Mouse (Mus musculus): ENCODE data around the gene Tdrd5. TPM values are rescaled to one million over a fixed set of nuclear protein-coding genes. Genes with fewer than 3 reads are reported as not detected.
A peak's percentile ranks its signal among the peaks of the same experiment; 100 is the strongest.

The Tdrd5 gene
- polyA plus RNA-seq, 1 experiment from 2014 or later, result 1.2 TPM

DNA sequence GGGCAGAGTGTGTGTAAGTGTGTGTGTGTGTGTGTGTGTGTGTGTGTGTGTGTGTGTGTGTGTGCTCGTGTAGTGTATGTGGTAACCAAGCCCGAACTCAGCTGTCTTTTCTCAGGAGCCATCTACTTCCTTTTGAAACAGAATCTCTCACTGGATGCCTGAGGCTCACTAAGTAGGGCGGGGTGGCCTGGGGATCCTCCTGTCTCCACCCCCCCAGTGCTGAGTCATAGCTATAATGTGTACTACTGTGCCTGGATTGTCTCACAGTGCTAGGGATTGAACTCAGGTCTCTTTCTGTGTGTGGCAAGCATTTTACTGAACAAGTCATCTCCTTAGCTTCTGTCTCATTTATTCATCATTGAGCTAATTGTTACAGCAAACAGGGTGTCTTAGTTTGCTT is 86.1 kb downstream of the Tdrd5 start:
- H3K4me3 ChIP-seq (ENCODE audit: low read depth, low read length), result no peak overlapping the region
- H3K27me3 ChIP-seq (replicated peaks; ENCODE audit: insufficient read depth, low read length), result no peaks in the 10 kb centered on the region
- H3K4me2 ChIP-seq (replicated peaks; ENCODE audit: low read depth, low read length), result no peak overlapping the region
- no peak overlapping the region for H3K27ac ChIP-seq (ENCODE audit: low read length)
- no peaks in the 10 kb centered on the region for H3K36me3 ChIP-seq (ENCODE audit: insufficient read depth, low read length)
- no peak overlapping the region for H3K9ac ChIP-seq (replicated peaks; ENCODE audit: low read depth)
- H3K4me1 ChIP-seq (ENCODE audit: insufficient read depth, low read depth, low read length), result no peaks in the 10 kb centered on the region
- TF ChIP-seq EP300 (IDR thresholded peaks at IDR 0.05) (no peak), CTCF (IDR thresholded peaks at IDR 0.05) (no peak)
- DNase-seq (ENCODE audit: low spot score) (peak; percentile 61), ATAC-seq (peak; percentile 78)
- WGBS, result 45% methylated on average over 3 of the region's 3 CpGs
- no peaks in the 10 kb centered on the region for H3K9me3 ChIP-seq (ENCODE audit: low read length)

GRCm38 (mm10) chr1:156216249-156216648 is 87.2 kb downstream of the Tdrd5 start:
- WGBS, result 69% methylated on average over 4 of the region's 4 CpGs
- DNase-seq (ENCODE audit: low spot score) (no peak), ATAC-seq (no peak)
- Histone ChIP-seq H3K27me3 (replicated peaks; ENCODE audit: insufficient read depth, low read length) (no peaks in the 10 kb centered on the region), H3K9ac (replicated peaks; ENCODE audit: low read depth) (no peak overlapping the region), H3K27ac (ENCODE audit: low read length) (no peak overlapping the region), H3K4me2 (replicated peaks; ENCODE audit: low read depth, low read length) (no peak overlapping the region), H3K4me3 (ENCODE audit: low read depth, low read length) (no peak overlapping the region), H3K36me3 (ENCODE audit: insufficient read depth, low read length) (no peaks in the 10 kb centered on the region), H3K4me1 (ENCODE audit: insufficient read depth, low read depth, low read length) (no peaks in the 10 kb centered on the region), H3K9me3 (ENCODE audit: low read length) (no peaks in the 10 kb centered on the region)
- TF ChIP-seq CTCF (IDR thresholded peaks at IDR 0.05), result no peak
- no peak for TF ChIP-seq EP300 (IDR thresholded peaks at IDR 0.05)

DNA sequence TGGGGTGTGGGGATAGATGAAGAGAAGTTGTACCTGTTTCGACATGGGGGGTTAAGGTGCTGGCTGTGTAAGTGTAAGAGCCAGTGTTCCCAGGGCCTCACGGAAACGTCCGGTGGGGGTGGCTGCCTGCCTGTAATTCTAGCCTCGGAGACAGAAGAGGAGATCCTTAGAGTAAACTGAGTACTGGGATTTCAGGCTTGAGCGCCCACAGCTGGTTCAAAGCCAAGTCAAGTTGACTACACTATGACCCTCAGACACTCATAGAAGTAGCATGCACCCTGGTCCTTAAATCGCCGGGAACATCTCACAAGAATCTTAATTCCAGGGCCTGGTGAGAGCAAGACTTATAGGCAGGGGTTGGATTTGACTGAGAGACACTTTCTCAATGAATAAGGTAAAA is 88.8 kb downstream of the Tdrd5 start:
- DNase-seq (ENCODE audit: low spot score) (no peak), ATAC-seq (no peak)
- no peak overlapping the region for H3K4me2 ChIP-seq (replicated peaks; ENCODE audit: low read depth, low read length)
- H3K9ac ChIP-seq (replicated peaks; ENCODE audit: low read depth), result no peak overlapping the region
- H3K9me3 ChIP-seq (ENCODE audit: low read length), result no peaks in the 10 kb centered on the region
- H3K36me3 ChIP-seq (ENCODE audit: insufficient read depth, low read length), result no peaks in the 10 kb centered on the region
- TF ChIP-seq CTCF (IDR thresholded peaks at IDR 0.05), result no peak
- TF ChIP-seq EP300 (IDR thresholded peaks at IDR 0.05), result no peak
- H3K27ac ChIP-seq (ENCODE audit: low read length), result no peak overlapping the region
- H3K4me3 ChIP-seq (ENCODE audit: low read depth, low read length), result no peak overlapping the region
- H3K4me1 ChIP-seq (ENCODE audit: insufficient read depth, low read depth, low read length), result no peaks in the 10 kb centered on the region
- H3K27me3 ChIP-seq (replicated peaks; ENCODE audit: insufficient read depth, low read length), result no peaks in the 10 kb centered on the region
- 72% methylated on average over 8 of the region's 8 CpGs for WGBS

DNA sequence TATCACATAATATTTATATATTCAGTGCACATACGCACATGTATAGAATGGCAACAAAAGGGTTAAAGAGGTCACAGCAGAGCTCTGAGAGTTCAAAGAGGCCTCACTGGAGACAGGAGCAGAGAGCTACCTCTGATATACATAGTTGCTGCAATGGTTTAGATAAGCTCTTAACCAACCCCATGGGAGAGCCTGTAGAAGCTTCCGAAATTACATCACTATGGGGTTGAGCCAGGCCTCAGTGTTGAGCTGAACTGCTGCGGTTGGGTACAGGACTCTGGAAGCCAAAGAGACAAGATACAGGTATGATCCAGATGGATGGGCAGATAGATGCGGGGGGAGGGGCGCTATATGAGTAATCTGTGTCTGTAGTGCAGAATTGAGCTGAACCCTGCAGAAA is 90.5 kb downstream of the Tdrd5 start:
- Histone ChIP-seq H3K4me2 (replicated peaks; ENCODE audit: low read depth, low read length) (no peak overlapping the region), H3K27ac (ENCODE audit: low read length) (no peak overlapping the region), H3K9me3 (ENCODE audit: low read length) (no peaks in the 10 kb centered on the region), H3K9ac (replicated peaks; ENCODE audit: low read depth) (no peak overlapping the region), H3K4me1 (ENCODE audit: insufficient read depth, low read depth, low read length) (no peaks in the 10 kb centered on the region), H3K36me3 (ENCODE audit: insufficient read depth, low read length) (no peaks in the 10 kb centered on the region), H3K4me3 (ENCODE audit: low read depth, low read length) (no peak overlapping the region), H3K27me3 (replicated peaks; ENCODE audit: insufficient read depth, low read length) (no peaks in the 10 kb centered on the region)
- TF ChIP-seq CTCF (IDR thresholded peaks at IDR 0.05) (no peak), EP300 (IDR thresholded peaks at IDR 0.05) (no peak)
- no peak for DNase-seq (ENCODE audit: low spot score)
- no peak for ATAC-seq
- 87% methylated on average over 5 of the region's 5 CpGs for WGBS

DNA sequence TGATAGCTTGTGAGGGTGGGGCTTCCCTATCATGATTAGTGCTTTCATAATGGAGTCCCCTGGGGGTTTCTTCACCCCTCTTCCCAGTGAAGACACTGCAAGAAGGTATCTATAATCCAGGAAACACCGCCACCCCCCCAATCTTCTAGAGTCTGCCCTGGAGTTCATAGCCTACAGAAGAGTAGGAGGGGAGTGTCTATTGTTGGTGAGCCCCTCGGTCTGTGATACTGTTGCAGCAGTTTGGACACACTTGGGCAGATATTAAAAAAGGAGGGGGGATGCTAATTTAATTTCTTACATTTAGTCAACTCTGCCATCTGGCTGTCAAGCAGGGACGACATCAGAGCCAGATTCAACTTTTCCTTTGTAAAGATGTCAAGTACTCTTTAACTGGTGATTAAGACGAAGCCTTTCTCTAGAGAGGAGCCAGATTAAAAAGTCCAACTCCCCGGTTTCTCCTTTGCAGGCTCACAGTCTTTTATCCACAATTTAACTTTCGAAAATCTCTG is 91.6 kb downstream of the Tdrd5 start:
- Histone ChIP-seq H3K4me3 (ENCODE audit: low read depth, low read length) (no peak overlapping the region), H3K9ac (replicated peaks; ENCODE audit: low read depth) (no peak overlapping the region), H3K9me3 (ENCODE audit: low read length) (no peaks in the 10 kb centered on the region), H3K4me1 (ENCODE audit: insufficient read depth, low read depth, low read length) (no peaks in the 10 kb centered on the region), H3K27ac (ENCODE audit: low read length) (no peak overlapping the region), H3K4me2 (replicated peaks; ENCODE audit: low read depth, low read length) (no peak overlapping the region), H3K36me3 (ENCODE audit: insufficient read depth, low read length) (no peaks in the 10 kb centered on the region), H3K27me3 (replicated peaks; ENCODE audit: insufficient read depth, low read length) (no peaks in the 10 kb centered on the region)
- ATAC-seq, result no peak
- DNase-seq (ENCODE audit: low spot score), result no peak
- TF ChIP-seq CTCF (IDR thresholded peaks at IDR 0.05), result no peak
- no peak for TF ChIP-seq EP300 (IDR thresholded peaks at IDR 0.05)
- WGBS, result 54% methylated on average over 6 of the region's 6 CpGs

Other genes with a start within 250 kb of the Tdrd5 start
- gene Fam163a, start 98.6 kb downstream of the Tdrd5 start, polyA plus RNA-seq (2015; fragmentation: Nextera tagmentation; extraction: Ambion mirVana), result 0.04 and 0.10 TPM in 2 replicates
- 0.10 and 0.18 TPM in 2 replicates for gene Nphs2, start 7.1 kb upstream of the Tdrd5 start, polyA plus RNA-seq (2015; fragmentation: Nextera tagmentation; extraction: Ambion mirVana)
- gene Gm2000, start 62.4 kb upstream of the Tdrd5 start, polyA plus RNA-seq (2015; fragmentation: Nextera tagmentation; extraction: Ambion mirVana), result 490 and 553 TPM in 2 replicates
- gene Axdnd1, start 117.5 kb upstream of the Tdrd5 start, polyA plus RNA-seq (2015; fragmentation: Nextera tagmentation; extraction: Ambion mirVana), result 0.29 and 0.84 TPM in 2 replicates
- gene Soat1, start 170.7 kb upstream of the Tdrd5 start, polyA plus RNA-seq (2015; fragmentation: Nextera tagmentation; extraction: Ambion mirVana), result 110 and 140 TPM in 2 replicates
- 0.26 and 0.40 TPM in 2 replicates for gene Gm10031, start 220.3 kb upstream of the Tdrd5 start, polyA plus RNA-seq (2015; fragmentation: Nextera tagmentation; extraction: Ambion mirVana)

Data from lung, postnatal 0 days (tissue).